Mouse (Mus musculus) left cerebral cortex, adult 11 months (tissue): Measurements from ENCODE around the gene Cnpy1.

Experiments used
- DNase-seq: peaks from one replicate; pipeline ENCODE4 v3.0.0; 2022; ENCODE audit warnings: low spot score

Gene Cnpy1

DNA sequence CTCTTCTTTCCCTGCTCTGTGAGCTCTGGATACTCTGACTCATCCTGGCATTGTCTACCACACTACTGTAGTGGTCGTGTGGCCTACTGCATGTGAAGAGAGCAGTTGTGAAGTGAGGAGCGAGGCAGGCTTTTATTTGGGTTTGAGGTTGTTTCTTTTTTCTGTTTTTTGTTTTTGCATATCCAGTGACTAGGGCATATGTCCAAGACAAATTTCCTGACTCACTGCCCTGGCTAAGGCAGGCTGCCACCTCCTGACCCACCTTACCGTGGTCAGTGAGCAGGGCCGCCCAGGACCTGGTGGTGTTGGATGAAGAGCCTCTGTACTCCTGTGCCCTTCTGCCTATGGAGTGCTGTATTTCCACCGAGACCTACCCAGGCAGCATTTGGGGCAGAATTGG lies 5.8 kb downstream of the Cnpy1 start:
- no peak for DNase-seq

DNA sequence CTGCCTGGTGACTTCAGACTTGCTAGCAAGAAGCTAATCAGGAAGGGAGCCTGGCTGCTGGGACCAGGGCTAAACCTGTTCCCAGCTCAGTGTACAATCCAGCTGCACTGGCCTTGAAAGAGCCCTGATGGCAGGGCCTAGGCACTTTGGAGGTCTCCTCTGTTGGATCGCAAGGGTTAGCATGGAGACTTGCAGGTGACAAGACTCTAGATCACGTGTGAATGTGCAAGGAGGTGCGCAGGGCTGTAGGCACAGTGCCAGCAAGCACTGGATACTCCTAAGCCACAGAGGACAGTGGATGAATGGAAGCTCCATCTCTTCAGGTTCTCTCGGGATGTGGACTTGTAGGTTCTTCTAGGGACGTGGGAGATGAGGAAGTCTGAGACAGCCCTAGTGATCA lies 6.7 kb downstream of the Cnpy1 start:
- DNase-seq = no peak

DNA sequence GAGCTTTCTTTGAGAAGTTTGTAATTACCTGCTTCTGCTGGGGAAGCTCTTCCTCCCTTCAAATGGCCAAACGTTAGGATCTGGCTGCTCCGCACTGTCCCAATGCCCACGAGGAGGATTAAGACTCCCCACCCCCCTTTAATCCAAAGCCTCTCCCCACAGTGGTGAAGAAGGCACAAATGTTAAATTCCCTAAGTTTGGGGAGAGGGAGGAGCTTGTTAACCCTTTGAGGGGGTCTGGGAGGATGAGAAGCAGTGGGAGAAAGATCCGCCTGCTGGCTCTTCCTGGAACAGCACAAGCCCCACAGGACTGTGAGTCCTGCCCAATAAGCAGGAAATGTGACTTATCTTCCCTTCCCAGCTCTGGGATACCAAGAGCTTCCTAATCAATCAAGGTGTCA lies 7.5 kb downstream of the Cnpy1 start:
- DNase-seq = no peak

DNA sequence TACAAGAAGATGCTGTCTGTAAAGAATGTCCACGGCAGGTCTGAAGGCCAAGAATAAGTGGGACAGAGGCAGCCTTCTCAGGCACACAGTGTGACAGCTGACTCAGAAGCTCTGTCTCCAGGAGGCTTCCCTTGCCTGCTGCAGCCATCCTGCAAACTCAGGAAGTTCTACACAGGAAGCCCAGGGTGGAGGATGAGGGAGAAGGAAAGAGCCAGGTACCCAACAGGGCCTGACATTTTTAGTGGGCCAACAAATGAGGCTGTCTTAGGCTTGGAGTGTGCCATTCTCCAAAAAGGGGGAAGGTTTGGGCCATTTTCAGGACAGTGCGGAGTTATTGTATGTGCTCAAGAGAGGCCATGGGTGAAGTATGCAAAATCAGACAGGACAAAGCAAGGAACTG lies 7.9 kb downstream of the Cnpy1 start:
- DNase-seq = no peak

DNA sequence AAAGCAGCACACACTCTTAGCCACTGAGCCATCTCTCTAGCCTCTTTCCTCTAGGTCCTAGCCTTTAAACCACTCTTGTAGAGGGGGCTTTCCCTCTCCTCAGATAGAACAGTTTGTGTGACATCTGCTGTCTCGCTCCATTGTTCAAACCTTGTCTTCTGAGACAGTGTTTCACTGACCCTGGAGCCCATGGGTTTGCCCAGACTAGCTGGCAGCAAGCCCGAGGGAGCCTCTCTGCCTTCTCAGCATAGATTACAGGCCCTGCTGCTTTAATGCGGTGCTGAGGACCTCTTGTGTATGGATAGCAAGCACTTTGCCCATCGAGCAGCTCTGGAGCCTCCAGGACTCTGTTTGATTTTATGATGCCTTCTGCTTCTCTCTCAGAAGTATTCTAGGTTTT lies 8.6 kb downstream of the Cnpy1 start:
- DNase-seq = no peak

DNA sequence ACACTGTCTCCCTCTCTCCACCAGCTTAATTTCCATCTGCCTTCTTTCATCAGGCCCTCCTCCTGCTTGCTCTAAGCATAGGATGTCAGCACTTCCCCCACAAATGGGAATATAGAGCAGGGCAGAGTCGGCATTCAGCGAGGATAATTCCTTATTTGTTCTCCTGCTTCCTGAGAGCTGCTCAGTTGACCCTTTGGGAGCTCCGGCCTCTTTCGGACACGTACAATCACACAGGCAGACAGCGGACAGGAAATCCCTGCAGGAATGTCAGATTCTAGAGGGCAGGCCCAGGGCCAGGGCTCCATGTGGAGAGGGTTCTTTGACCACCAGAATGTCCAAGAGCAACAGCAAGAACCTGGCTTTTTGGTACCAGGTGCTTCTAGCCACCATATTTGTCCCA lies 9.5 kb downstream of the Cnpy1 start:
- no peak for DNase-seq

DNA sequence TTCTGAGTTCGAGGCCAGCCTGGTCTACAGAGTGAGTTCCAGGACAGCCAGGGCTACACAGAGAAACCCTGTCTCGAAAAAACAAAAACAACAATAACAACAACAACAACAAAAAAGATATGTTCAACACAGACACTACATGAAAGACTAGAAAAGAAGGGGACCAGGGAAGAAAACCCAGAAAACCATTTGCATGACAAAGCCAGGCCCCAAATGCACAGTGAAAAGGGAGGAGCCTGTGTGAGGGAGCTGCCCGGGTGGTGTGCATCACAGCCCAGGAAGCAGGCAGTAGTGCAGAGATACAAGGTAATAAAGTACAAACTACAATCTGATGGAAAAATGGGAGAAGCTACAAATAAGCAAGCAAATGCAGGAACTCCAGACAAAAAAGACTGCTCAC lies 13.5 kb downstream of the Cnpy1 start:
- no peak for DNase-seq

DNA sequence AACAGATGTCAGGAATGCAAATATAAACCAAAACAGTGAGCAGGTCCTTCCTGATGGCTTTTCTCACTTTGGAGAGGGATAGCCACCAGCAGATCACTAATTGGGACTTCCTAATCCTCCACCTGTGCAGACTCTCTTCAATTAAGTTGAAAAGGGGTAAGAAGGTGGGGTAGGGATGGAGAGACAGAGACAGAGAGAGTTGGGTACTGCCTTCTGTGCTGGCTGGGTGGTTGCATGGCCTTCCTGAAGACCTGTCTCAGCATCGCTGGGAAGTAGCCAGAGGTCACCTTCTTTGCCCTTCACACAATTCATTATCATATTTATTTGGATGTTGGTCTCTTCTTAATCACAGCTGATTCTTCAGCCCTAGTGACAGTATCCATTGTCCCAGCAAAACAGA lies 26.0 kb downstream of the Cnpy1 start:
- no peak for DNase-seq

DNA sequence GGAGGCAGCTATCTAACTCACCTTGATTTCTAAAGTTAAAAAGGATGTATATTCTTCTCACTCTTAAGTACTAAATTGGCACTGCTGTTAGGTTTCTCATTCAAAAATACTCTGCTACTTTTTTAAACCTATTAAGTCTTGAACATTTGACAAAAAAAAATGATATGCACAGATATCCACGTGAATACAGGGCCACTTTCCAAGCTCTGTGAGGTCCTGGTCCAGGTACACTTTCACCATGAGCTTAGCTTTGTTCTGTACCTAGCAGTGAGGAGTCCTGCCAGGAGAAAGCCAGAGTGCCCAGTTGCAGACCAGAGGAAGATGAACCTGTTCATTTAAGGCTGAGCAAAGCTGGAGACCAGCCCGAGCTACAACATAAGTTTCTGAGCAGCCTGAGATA lies 32.2 kb downstream of the Cnpy1 start:
- no peak for DNase-seq

DNA sequence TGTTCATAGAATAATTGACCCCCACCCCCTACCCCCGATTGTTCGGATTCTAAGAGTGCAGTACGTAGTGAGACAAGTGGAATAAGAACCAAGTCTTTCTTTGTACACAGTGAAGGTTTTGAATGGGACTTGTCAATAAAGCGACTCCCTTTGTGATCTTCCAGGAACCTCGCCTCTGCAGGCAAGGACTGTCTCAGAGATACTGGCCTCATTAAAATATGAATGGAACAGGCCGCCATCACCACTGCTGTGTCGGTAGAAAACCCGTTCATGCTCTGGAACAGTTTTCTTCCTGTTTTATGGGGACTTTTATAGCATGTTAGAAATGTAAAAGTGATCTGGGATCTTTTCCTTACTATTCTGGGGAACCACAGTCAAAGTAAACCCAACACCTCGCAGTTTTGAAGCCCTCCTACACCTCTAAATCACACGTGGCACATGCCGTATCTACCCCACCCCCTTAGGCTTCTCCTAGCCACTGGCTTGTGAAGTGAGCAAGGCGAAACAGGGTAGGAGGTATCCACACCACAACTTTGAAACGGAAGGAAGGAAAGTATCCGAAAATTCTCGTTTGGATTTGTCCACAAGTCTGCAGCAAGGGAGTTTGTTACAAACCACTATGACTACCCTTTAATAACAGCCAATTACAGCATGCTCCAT lies 33.8 kb downstream of the Cnpy1 start:
- no peak for DNase-seq

DNA sequence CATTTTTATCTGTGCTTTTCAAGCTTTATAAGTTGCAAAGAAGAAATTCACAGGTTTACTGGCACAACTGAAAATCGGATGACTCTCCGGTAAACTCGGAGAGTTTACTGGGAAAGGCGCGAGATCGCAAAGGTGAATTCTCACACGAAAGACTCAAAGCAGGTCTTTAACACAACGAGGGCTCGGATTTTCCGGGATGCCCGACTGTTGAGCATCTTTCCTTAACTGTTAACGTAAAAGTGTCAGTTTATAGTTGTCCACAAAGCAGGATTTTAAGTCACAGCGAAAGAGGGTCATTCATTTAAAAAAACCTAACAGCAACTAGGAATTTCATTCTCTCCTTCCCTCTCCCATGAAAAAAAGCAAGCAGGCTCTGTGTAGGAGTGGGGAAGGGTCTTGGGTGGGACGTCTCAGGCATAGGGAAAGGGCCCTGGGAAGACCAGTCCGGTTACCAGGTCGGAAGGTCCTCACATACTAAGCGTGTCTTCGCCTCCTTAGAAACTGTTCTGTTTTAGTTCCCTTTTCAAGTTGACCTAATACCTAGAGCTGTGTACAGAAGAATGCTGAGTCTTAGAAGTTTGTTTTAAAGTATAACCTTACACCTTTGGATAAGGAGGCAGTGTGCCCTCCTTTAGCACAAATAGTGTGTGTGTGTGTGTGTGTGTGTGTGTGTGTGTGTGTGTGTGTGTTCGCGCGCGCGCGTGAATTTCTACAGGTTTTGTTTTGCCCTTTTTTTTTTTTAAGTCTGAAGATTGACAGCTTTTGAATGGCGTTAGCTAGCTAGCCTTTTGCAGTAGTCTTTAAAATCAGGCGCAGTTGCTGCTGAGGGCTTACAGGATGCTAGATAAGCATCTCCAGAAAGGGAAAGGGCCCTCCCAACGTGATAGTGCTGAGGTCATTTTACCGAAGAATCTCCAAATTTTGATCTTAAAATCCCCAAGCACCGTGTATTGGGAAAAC lies 34.7 kb downstream of the Cnpy1 start:
- DNase-seq = no peak

DNA sequence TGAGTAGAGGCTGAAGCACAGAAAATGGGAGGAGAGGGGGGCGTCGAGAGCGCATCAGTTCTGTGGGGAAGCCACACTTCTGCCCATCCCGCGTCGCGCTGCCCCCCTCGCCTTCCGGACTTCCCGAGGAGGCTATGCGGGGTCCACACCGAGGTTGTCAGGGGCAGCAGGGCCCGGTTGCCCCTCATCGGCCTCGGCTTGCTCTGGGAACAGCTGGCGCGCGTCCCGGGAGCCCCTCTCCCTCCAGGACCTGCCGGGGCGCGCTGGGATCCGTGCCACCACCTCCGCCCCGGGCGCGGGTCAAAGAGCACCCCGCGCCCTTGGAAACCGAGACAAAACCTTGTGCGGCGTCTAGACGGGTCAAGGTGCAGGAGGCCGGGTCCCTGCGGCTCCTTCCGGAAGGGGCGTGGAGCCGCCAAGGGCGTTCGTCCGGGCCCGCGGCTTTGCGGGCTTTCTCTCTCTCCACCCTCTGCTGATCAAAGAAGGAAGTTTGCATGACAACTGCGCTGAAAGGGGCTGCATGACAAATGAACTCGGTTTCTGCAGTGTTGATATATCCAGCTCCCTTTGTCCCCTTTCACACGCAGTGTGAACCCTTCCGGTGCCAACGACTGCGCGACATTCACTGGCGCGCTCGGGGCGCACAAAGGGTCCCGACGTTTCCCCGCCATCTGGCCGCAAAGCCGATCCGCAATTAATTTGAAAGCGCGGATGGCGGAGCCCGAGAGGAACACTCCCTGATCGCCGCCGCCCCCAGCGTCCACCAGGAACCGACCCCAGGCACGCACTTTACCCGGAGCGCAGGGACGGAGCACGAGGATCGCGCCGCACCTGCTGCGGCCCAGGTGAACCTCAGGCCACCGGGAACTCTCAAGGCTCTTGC lies 35.8 kb downstream of the Cnpy1 start:
- DNase-seq = no peak

DNA sequence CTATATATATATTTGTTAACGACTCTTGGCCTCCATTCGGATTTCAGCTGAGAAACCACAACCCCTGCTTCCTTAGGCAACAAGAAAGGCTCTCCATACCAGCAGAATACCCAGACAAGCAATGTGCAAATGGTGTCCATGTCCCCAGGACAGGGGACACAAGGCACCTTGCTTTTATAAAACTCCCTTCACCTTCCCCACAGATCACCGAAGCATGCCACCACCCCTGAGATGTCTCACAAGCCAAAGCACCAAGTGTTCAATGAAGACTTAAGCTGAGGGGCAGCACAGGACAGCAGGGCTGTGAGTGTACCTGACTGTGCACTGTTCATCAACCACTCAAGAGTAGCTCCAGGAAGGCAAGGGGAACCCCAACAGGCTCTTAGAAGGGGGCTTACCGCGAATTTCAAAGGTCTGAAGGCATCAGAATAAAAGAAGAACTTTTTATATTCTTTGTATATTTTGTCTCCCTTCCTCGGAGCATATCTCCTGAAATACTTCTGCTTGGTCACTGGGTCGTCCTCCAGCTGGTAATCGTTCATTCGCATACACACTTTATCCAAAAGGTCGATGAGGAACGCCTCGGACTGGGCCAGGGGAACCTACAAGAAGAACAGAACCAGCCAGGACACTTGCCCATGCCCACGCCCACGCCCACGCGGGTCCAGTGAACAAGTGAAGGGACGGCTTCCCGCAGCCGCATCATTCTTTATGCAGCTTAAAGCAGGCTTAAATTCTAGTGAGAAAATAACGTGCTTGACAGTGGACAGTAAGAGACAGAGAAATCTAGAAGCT lies 36.7 kb downstream of the Cnpy1 start:
- no peak for DNase-seq

DNA sequence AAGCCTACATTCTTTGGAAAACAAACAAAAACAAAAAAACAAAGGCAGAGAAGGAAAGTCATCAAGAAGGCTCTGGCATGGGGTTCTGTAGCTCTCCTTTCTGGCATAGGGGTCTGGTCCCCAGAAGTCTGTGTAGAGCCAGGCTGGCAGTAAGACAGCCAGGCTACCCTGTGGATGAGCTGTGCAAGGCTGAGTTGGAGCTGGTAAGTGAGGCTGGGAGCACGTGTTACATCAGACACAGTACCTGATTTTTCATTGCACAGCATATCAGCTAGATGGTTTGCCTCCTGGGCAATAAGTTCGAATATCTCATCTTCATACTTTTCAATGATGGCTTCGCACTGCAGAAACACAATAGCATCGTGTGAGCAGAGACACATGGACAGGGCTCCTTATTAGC lies 38.6 kb downstream of the Cnpy1 start:
- no peak for DNase-seq

DNA sequence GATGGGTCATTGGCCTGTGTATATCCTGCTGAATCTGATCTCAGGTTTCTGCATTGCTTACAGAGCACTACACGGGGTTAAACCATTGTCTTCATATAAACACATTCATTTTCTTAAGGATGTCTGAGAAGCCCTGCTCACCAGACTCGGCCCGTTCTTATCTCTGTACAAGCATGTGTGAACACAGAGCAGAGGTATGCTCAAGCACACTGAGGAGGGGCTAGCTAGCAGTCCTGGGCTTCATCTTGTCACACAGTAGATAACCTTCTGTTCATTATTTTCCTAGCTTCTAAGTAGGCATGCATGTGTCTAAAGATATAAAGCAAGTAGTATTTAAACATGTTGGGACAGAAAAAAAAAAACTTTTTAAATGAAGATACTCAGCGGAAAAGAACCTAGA lies 39.2 kb downstream of the Cnpy1 start:
- DNase-seq = no peak

DNA sequence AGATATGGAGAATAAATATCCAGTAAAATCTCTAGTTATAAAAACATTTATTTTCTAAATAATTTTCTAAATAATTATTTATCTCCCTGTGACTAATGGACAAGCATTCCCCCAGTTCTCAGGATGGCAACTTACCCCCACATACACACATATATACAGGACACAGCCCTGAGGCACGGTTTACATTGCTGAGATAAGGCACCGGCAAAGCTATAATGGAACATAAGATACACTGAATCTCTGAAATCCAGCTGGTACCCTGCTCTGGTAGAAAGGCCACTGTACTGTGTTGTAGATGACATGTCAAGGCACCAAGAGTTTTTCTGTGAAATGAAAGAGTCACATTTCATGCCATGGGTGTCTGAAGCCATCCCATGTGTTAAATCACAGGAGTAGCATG lies 40.9 kb downstream of the Cnpy1 start:
- no peak for DNase-seq

DNA sequence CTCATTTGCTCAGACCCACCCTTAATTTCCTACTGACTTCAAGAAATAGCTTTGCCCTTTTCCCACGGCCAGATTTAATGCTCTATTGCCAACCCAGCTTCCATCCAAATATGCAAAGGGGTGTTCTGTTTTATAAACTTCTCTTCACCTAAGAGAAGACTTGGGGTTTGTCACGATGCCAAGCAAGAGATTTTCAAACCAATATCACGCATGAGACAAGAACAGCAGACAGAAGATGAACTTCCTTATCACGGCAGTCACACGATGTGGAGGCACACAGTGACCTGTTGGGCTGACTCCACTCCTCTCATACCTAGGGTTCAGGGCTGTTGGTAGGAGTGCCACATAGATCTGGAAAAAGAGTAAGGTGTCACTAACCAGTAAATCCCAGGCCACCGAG lies 42.5 kb downstream of the Cnpy1 start:
- DNase-seq = no peak

DNA sequence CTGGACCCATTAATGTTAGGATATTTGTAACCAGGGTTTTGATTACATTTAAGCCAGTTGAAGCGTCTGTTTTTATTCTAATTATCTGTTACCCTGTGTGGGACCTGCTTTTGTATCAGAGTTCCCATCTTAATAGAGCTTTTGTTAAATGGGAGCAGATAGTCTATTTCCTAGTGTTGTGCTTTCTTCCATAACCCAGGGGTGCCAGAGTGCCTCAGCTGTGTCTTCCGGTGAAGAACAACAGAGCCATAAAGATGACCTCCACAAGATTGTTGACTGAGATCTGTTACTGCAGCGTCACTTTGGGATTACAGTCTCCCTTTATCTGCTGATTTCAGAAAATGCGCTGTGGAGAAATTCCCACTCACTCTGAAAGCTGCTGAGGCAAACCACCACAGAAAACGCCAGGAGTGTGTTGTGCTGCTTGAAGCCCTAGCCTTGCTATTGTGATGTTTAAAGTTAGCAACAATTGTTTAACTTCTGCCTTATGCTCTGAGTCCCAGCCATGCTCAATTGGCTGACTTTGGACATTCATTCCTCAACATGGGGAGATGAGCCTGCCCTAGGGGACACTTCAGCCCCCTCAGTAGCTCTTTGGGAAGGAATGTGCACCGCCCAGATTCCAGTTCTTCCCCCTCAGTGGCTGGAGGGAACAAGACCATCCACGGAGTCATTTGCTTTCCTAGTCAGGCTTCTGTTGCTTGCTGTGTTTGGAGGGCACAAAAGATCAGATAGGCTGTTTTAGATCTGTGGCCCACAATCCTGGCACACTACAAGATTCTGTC lies 46.3 kb downstream of the Cnpy1 start:
- no peak for DNase-seq

DNA sequence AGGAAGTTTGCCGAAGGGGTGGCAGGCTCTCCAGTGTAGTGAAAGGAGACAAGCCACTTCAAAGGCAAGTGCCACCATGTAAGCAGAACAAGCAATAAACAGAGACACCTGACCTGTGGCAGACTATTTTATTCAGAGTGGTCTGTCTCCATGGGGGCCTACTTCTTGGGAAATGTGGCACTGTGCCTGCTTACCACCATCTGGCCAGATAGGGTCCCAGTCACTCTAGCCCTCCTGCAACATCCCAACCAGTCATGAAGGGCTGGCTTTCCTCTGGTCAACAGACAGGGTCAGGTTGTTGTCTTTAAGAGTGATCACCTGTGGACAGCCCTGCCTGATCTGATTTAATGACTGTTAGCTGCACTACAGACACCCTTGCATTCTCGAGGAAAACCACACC lies 50.1 kb downstream of the Cnpy1 start:
- no peak for DNase-seq

DNA sequence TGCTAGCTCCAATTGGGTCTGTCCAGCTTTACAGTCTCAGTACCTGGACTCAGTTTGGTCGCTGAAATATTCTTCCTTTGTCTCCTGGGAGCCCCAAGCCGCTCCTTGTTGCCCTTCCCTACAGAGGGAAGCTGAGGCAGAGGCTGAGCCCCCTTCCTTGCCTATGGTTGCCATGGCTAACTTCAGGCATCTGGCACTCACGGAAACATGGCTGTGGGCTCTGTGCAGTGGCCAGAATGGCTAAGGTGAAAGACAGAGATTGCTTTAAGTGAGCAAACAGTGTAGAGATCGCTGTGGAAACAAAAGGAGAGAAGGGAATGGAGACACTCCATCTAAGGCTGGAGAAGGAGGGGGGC lies 53.5 kb downstream of the Cnpy1 start:
- no peak for DNase-seq
